Mouse (Mus musculus): ENCODE results near the gene Gda.

Gene Gda

DNA sequence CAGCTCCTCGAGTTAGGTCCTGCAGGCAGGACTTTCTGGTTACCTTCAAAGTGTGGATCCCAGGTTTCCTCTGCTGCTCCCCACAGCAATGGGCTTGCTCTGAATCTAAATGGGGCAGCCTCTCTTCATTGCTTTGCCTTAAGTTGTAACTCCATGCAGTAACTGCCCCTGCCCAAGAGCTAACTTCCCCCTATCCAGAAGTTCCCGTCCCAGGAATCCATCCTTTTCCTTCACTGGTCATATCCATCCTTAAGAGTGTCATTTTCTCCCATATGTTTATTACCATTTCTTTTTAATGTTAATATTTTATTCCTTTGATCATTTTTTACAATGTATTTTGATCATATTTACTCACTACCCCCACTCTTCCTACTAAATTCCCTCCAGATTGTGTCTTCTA lies at the start of gene Gda:
Gene Gda (minus strand): TSS at position 101 of the 400 bp plus-strand sequence.
- no peak for DNase-seq

DNA sequence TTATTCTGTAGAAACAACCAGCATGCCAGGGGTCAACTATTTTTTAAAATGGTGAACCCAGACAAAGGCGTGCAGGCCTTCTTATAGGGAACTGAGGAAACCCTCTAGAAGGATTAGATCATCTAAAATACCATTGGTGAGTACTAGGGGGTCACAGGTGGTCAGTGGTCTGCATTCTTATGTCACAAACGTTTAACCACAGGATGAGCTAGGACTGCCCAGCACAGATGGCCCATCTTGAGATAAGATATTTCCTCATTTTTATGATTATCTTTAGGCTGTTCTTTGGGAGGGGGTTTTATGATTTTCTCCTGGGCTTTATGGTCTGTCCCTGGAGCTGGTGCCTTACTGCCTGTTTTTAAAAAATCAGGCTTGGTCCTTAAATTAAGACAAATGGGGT lies 47.0 kb upstream of the Gda start:
- no peak for DNase-seq

DNA sequence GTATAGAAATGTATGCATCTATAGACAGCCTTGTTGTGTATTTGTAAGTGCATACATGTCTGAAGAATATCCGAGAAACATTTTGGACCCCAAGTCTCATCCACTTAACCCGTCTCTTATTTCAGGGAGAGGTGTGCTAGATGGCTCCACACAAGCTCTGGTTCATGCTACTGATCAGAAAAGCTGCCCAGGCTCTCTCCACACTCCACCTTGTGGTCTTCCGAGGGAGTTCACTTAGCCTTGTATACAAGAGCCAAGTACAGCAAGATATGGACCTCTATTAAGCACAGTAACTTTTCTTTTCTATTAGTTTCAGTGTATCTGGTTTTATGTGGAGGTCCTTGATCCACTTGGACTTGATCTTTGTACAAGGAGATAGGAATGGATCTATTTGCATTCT lies 36.9 kb upstream of the Gda start:
- no peak for DNase-seq

DNA sequence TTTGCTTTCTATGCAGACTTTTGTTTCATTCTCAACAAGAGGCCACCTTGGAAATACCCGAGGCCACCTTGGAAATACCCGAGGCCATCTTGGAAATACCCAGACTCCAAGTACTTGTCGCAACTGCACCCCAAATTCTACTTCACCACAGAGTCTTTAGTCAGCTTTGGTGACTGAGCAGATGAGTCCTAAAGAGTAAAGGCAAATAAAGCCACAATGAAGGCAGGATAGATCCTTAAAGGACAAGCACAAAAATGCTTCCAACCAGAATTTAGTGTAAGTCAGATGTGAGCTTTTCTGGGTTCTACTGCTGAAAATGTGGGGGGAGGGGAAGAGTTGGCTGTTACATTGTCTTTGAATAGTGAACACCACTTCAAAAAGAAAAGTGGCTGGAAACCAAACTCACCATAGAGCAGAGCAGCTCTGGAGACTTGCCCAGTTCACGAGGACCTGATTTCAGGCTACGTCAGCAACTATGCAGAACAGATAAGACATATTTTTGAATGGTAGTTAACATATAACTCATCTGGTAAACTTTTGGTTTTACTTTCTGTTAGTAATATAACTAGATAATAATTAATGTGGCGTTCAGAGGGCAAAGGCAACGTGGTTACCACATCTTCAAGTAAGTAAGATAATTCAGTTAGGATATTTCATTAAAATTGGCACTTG lies 34.5 kb upstream of the Gda start:
- DNase-seq = no peak

DNA sequence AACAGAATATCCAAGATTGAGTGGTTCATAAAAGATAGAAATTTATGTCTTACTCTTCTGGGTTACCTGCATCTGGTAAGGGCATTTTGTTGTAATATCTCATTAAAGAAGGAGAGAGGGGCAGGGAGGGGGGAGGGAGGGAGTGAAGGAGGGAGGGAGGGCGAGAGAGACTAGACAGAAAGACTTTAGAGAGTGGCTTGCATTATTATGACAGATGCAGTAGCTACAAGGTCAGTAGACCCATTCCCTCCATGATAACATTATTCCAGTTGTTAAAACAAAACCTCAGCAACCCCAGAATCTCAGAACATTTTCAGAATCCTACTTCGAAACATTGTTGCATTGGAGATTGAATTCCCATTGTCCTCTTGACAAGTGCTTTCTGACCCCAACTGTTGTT lies 33.9 kb upstream of the Gda start:
- DNase-seq = no peak

DNA sequence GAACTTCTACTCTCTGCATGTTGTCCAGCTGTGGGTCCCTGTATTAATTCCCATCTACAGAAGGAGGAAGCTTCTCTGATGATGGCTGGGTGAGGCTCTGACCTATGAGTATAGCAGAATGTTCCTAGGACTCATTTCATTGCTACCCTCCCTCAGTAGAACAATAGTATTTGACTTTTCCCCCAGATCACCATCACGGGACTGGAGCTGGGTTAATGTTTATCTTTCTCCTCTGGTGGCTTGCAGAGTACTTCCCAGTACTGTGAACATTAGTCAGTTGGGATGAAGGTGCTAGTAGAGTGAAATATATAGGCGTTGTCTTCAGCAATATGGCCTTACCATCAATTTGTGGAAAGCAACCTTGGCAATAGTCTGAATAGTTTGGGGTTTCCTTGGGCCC lies 31.5 kb upstream of the Gda start:
- no peak for DNase-seq

DNA sequence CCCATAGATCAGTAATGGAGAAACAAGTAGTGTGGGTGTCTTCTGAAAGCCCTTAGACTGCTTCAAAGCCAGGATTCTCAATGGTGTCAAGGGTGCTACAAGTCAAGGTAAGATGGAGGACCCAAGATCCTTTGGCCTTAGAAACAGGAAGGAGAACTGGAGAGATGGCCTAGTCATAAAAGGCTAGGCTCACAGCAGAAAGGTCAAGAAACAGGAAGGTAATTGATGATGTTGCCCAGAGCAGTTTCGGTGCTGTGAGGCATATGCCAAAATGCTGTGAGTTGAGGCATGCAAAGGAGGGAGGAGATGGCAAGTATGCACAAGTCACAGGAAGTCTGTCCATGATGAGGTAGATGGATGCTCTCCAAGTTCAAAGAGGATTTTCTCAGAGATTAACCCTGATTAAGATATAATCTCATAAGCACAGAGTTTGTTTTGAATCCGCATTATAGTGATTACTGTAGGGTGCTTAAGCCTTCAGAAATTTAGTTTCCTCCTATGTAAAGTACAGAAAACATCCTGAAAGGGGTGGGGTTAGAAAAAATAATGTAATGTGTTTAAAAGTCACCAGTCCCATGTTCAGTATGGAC lies 26.2 kb upstream of the Gda start:
- no peak for DNase-seq

DNA sequence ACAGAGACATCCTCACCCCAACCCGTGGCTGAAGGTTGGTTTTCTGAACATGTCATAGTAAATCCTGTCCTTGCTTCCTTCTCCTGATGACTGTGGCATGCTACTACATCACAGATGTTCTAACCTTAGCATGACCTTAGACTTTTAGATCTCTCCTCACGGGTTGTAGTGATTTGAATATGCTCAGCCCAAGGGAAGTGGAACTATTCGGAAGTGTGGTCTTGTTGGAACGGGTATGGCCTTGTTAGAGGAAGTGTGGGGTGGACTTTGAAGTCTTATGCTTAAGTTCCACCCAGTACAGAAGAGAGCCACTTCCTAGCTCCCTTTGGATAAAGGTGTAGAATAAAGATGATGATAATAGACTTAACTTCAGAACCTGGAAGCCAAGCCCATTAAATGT lies 22.6 kb upstream of the Gda start:
- DNase-seq = no peak

DNA sequence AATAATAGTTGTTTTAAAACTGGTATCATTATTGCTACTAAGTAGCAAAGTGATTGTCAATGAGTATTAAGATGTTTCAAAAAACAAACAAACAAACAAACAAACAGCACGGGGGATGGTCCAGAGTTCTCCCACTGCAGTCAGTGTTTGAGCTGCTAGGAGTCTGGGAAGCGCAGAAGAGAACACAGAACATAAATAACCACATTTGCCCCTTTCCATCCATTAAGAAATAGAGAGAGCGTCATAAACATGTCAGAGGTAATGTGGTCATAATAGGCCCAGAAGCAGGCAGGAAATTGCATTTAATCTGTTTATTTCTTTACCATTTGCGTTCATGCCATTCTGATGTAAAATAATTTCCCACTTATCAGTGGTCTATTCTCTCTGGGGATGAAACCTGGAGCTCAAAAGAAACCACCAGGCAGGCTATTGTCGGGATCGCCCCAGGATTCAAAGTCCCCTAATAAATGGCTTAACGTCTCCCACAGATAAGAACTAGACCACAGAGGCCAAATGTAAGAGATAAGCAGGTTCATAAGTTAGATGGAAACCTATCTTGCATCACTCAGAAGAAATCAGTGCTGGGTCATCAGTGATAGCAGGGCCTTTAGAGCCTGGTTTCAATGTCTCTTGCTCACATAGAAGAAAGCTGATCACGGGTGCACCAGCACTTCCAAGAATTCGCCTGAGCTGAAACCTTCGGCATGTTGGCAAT lies 20.7 kb upstream of the Gda start:
- DNase-seq = no peak

DNA sequence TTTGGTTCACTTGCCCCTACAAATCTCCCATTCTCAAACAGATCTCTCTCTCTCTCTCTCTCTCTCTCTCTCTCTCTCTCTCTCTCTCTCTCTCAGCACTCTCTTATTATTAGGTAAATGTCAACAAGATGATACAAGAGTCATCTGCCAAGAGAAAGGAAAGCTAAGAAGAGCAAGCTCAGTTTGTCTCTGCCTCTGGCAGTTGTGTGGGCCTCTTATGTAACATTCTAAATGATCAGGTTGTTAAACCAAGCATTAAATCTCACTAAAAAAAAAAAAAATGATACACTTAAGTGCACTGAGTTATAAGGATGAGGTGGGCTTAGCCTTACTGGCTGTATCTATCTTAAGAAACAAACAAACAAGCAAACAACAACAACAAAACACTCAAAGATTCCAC lies 18.1 kb upstream of the Gda start:
- DNase-seq = no peak

DNA sequence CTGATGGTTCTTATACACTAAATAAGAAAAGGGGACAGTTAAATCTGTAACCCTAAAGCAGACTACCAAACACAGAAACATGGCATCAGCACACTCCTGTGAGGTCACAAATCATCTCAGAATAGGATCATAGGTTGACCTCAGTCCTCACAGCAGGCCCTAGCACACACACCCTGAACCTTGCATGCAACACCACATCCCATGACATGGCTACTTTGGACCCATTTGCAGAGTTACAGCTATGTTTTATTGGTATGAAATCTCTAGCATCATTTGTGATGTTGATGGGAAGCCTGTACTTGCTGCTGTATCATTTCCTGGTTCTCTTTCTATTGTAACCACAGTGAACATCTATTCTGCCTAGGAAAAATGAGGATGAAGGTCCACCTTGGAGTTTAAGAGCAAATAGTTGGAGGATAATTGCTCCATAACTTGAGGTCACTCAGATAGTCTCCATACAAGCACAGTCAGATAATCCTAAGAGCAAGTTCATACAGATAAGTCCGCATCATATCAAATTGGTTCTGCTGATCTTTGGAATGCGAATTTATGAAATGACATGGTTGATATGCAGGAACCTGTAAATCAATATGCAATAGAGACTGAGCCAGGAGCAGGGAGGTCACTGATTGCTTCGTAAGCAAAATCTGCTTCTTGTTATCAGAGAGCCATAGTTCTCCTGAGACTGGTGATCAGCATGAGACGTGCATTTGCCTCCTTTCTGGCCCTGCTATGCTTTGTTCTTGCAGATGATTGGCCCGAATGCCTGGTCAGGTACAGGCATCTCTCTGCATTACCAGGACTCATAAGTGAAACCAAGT lies 14.1 kb upstream of the Gda start:
- no peak for DNase-seq

DNA sequence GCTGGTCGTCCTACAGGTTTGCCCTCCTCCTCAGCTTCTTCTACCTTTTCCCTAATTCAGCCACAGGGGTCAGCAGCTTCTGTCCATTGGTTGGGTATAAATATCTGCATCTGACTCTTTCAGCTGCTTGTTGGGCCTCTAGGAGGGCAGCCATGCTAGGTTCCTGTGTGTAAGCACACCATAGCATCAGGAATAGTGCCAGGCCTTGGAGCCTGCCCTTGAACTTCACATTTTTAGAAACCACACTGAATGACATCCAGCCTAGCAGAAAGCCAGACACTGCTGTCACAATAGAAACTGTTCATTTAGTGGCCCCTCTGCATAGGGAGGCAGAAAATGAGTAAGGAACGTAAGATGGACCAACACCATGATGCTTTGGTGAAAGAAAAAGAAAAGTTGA lies 8.9 kb upstream of the Gda start:
- DNase-seq = no peak

DNA sequence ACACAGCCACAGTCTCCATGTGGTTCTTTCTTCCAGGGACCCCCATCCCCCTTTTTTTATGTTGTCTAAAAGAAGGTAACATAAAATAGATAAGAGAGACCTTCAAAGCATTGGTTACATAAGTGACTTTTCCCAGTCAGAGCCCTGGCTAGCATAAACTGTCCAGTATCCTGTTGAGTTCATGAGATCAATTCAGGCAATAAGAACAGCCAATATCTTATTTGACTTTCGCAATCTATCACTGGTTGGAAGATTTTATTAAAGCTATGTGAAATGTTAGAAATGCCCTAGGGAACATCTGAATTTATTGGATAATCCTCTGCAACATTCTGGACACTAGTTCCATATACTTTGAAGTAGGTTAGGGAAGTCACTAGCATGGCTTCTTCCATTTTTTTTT lies 7.8 kb upstream of the Gda start:
- DNase-seq = no peak

DNA sequence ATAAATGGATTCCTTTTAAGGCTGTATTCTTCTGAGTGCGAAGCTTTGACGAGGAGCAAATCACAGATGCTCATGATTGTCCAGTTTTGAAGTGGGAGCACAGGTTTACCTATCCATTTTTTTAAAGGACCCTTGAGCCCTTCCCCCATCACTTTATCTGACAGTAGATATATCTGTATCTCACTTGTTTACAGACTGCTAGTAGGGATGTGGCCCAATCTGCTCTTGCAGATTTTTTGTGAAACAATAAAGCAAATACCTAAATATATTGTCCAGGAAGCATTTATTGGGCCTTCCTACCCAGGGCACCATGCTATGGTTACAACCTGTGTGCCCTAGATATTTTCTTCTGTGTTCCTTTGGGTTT lies 6.8 kb upstream of the Gda start:
- no peak for DNase-seq

DNA sequence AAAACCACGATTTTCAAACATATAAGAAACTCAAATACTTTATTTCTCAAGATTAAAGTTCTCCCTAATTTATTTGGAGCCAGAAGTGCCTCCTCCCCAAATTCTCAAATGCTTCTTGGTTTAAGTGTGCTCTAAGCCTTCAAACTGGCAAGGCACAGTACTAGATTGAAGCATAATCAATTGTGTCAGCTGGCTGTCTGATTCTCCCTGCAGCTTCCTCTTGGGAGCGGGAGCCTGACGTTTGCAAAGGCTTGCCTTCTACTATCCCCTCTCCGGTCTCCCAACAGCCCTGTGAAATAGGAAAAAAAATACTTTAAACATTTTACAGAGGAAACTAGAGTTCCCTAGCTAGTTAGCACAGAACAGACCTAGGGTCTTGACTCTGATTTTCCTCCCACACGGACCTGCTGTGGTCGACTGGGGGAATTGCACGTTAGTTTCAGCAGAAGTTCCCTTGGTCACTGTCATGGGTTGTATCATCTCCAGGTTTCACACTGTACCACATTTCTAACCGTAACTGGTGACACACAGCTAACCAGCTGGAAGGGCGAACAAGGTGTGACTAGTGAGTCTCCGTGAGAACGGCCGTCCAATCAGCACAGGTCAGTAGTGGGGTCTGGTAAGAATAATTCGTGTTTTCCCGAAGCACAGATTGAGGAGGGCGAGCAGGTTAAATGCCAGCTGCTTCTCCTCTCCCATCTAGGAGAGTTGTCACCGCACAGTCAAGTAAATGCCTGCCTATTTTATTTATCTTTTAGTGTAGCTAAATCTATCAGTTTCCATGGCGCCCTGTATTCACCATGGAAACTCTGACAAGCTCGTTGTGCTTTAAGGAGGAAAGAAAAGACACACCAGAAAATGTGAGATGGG lies 6.2 kb upstream of the Gda start:
- peak; percentile 28 for DNase-seq

DNA sequence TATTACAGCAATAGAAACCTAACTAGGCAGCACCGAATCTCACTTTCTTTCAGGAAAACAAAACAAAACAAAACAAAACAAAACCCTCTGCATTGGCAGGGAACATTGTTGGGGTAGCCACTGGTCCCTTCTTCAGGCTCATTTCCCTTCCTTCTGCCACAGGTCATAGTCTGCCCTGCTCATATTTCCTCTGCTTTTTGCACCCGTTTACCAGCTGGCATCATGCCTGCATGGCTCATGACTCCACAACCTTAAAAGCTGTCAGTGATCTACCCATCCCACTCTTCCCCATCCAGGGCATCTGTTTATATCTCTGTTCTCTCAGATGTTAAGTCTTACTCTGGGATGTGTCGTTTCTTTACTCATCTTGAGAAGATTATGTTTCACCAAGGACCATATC lies 5.3 kb upstream of the Gda start:
- no peak for DNase-seq

DNA sequence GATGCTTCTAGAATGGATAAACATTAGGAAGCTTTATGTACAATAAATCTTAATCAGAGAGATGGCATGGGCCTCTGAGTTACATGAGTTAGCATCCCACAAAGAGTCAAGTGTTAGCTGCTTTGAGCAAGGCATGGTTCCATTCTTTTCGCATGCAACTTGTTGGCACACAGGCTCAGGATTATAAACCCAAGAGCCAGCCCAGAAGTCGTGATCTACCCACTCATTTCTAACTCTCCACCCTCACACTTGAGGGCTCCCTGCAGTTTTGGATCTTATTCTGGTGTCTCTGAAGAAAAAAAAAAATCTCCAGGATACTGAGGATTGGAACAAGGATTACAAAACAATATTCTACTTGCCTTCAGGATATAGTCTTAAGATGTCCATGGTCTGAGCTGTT lies 4.5 kb upstream of the Gda start:
- DNase-seq = no peak

DNA sequence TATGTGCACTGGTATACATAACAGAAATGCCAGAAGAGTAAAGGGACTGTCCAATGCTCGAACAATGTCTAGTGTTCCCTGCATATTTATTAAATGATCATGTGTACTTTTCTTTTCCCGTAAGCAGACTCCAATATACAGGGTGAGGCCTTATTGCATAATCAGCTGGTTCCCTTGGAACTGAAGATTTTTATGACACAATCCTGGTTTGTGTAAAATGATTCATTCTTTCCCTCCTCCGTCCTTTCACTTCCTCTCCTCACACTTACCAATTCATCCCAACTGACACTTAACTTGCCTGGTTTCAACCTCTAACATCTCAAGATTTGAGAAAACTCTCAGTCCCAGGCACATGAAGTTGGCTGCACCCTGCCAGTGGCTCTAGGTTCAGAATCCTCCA lies 3.5 kb upstream of the Gda start:
- DNase-seq = no peak

DNA sequence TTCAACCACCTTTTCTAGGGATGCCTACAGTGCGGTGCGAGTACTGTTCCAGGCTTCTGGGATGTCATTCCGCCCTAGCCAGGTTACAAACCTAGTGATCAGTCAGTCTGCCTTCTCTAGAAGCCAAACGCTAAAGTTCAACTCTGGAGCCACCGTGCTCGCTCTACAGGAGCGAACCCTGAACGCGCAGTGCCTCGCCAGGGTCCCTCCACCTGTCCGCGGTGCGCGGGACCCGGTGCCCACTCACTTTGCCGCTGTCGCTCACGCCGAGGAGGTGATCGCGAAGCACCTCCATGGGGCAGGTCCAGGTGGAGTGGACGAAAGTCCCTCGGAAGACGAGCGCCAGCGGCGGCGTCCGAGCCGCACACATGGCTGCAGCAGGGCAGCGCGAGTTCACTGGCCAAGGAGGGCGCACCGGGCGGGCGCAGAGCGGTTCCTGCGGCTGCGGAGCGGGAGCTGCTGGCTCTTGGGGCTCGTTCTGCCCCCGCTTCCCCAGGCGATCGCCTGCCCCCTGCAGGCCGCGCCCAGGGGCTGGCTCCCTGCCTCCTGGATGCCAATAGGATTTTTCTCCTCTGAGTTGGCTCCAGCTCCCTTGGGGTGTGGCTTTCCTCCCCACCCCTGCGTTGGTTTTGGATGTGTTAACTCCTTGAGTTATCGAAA lies 994 bp downstream of the Gda start:
- DNase-seq = peak; percentile 71

DNA sequence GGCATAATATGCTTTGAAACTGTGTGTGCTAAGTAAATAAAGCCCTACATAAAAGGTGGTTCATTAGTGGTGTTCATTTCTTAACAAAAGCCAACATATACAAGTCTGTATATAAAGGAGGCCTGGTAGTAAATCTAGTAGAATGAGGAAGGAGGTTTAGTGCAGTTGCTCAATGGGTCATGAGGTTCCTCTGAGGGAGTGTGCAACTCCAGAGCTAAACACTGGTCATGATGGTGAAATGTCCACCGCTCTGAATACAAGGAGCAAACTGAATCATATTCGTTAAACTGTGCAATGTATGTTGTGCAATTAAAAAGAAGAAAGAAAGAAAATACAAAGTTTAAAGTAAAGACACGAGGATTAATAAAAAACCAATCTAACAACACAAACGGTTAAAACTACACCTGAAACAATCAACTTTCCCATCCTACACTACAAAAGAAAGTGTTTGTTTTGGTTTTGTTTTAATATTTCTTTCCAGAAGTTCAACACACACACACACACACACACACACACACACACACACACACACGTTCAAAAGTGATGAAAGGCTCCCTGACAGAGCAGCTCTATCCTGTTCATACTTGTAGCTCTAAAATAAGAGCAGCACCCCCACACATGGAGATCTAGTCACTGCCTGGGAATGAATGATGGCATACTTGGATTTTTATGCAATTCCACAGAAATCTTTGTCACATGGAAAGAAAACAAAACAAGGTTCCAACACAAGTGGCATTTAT lies 11.9 kb downstream of the Gda start:
- DNase-seq = no peak

DNA sequence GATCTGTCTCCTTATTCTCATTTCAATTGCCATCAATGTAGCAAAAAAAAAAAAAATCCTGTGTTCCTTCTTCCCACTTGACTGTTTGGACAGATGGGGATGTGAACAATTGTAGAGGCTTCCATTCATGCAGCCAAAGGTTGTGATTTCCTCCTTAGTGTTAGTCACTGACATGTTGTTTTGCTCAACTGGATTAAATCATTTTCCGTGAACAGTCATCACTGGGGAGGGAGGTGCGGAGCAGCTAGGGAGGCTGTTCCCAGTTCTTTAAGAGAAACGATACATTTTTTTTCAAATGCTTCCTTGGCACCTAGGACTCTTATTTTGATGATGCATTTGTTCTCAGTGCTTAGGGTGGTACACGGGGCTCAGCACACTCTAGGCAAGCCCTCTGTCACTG lies 15.8 kb downstream of the Gda start:
- no peak for DNase-seq

DNA sequence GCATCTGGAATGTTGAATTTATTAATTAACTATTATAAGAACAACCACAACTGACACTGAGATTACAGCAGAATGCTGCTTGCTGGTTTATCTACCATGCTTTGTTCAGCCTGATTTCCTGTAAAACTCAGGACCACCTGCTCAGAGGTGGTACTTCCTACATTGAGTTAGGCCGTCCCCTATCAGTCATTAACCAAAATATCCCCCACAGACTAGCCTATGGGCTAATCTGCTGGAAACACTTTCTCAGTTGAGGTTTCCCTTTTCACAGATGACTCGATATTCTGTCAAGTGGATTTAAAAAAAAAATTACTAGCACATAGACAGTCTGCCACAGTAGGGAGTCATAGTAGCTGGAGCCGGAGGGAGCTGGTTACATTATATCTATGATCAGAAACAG lies 31.5 kb downstream of the Gda start:
- no peak for DNase-seq
